Mouse (Mus musculus) limb, embryonic 12.5 days (tissue): Measurements from ENCODE around the gene Tmem150c. TPM values are rescaled to one million over a fixed set of nuclear protein-coding genes. Genes with fewer than 3 reads are reported as not detected.

Experiments
- ATAC-seq: fragments of 200-750 bp; cut with Nextera tagmentation; 2 replicates; pipeline ENCODE4 v1.8.0; 2017; ENCODE audit warnings: low read depth, moderate TSS enrichment; ENCODE audit not compliant: insufficient number of reproducible peaks, insufficient read depth, low FRiP score, low TSS enrichment
- H3K27ac ChIP-seq: fragments of 300-500 bp; sonication (generic); 2 replicates; pipeline ENCODE4 v1.5.1; 2016; ENCODE audit warnings: mild to moderate bottlenecking, moderate library complexity
- H3K27me3 ChIP-seq: fragments of 300-500 bp; sonication (generic); 2 replicates; pipeline ENCODE4 v1.6.1; 2016; ENCODE audit warnings: mild to moderate bottlenecking, moderate library complexity
- H3K36me3 ChIP-seq: fragments of 300-500 bp; sonication (generic); 2 replicates; pipeline ENCODE4 v1.6.1; 2016; ENCODE audit warnings: mild to moderate bottlenecking, moderate library complexity
- H3K4me1 ChIP-seq: fragments of 300-500 bp; sonication (generic); replicated peaks from 2 replicates; pipeline ENCODE4 v1.6.1; 2016
- H3K4me2 ChIP-seq: fragments of 300-500 bp; sonication (generic); 2 replicates; pipeline ENCODE4 v1.6.1; 2016; ENCODE audit warnings: mild to moderate bottlenecking, moderate library complexity
- H3K4me3 ChIP-seq: fragments of 300-500 bp; sonication (generic); replicated peaks from 2 replicates; pipeline ENCODE4 v1.5.1; 2016; ENCODE audit warnings: mild to moderate bottlenecking
- H3K9ac ChIP-seq: fragments of 300-500 bp; sonication (generic); replicated peaks from 2 replicates; pipeline ENCODE4 v1.6.1; 2016; ENCODE audit warnings: mild to moderate bottlenecking, moderate library complexity
- H3K9me3 ChIP-seq: fragments of 300-500 bp; sonication (generic); 2 replicates; pipeline ENCODE4 v1.6.1; 2016; ENCODE audit warnings: mild to moderate bottlenecking, moderate library complexity
- WGBS: fragments of 180-500 bp; shearing (Covaris S2); methylation state at CpG from one replicate; pipeline ENCODE4 v1.1.7; 2016; 5-methylcytosine and 5-hydroxymethylcytosine counted together
- polyA plus RNA-seq: library from polyadenylated mRNA; unstranded; fragments of >200 nt; fragmentation: Nextera tagmentation; extraction: Ambion mirVana; gene quantifications from 2 replicates; pipeline ENCODE4 v1.2.1, GENCODE M21; 2016

Tmem150c gene
- polyA plus RNA-seq, 1 experiment from 2014 or later, result 2.4 TPM

GRCm38 (mm10) chr5:100091602-100092001 is 68.0 kb downstream of the Tmem150c start:
- Histone ChIP-seq H3K36me3 (no peaks in the 10 kb centered on the region), H3K27me3 (no peaks in the 10 kb centered on the region), H3K4me2 (peak overlapping the region; percentile 57), H3K9ac (peak overlapping the region; percentile 44; the same call in 1 of the 2 replicates), H3K4me3 (peak overlapping the region; percentile 22), H3K27ac (peak overlapping the region; percentile 75), H3K9me3 (peaks cover 5% of the 10 kb centered on the region; the same call in 1 of the 2 replicates), H3K4me1 (peaks cover 15% of the 10 kb centered on the region)
- 5% methylated on average over 17 of the region's 17 CpGs for WGBS
- ATAC-seq, result peak; percentile 71; the same call in 1 of the 2 replicates

DNA sequence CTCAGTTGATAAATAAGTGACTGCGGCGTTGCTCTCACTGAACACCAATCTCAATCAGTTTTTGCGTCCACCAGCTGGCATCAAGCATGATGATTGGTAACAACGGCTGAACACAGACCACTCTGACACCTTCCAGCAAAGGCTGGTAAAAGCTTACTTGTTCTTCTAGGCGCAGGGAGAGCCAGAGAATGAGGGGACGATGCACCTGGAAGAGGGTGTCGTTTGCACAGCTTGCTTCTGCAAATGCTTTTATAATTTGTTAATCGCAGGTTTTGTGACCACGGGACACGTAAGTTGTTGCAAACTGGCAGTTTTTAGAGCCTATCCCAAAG is 68.4 kb downstream of the Tmem150c start:
- Histone ChIP-seq H3K9ac (peak overlapping the region; percentile 44; the same call in 1 of the 2 replicates), H3K4me3 (peak overlapping the region; percentile 22), H3K4me1 (peaks cover 15% of the 10 kb centered on the region), H3K4me2 (peak overlapping the region; percentile 57), H3K27me3 (no peaks in the 10 kb centered on the region), H3K27ac (peak overlapping the region; percentile 75), H3K9me3 (peaks cover 5% of the 10 kb centered on the region; the same call in 1 of the 2 replicates), H3K36me3 (no peaks in the 10 kb centered on the region)
- no peak for ATAC-seq
- 30% methylated on average over 10 of the region's 10 CpGs for WGBS

GRCm38 (mm10) chr5:100090515-100091262 is 68.9 kb downstream of the Tmem150c start:
- no peak for ATAC-seq
- Histone ChIP-seq H3K27ac (no peak overlapping the region), H3K9ac (no peak overlapping the region), H3K36me3 (no peaks in the 10 kb centered on the region), H3K4me3 (no peak overlapping the region), H3K4me1 (peaks cover 18% of the 10 kb centered on the region), H3K9me3 (peaks cover 5% of the 10 kb centered on the region; the same call in 1 of the 2 replicates), H3K27me3 (no peaks in the 10 kb centered on the region), H3K4me2 (peak overlapping the region; percentile 57)
- 21% methylated on average over 12 of the region's 12 CpGs for WGBS

DNA sequence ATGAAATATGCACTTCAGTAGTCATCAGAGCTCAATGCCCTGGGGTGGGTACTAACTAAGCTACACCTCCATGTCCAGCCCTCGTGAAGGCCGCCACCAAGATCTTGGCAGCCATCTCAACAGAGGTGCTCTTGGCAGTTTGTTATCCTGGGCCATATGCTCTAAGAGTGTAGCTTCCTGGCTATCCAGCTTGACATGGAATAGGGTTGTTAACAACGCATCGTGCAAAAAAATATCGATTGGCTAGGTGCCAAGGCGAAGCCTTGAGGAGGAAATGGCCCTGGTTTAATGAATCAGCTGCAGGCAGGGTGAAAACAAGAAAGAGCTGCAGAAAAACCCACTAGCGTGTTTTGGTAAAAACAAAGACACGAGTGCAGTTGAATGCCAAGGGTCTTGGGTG is 74.5 kb downstream of the Tmem150c start:
- Histone ChIP-seq H3K9ac (no peak overlapping the region), H3K4me2 (no peak overlapping the region)

GRCm38 (mm10) chr5:100083953-100084562 is 75.5 kb downstream of the Tmem150c start:
- no peaks in the 10 kb centered on the region for H3K36me3 ChIP-seq
- H3K9ac ChIP-seq, result no peak overlapping the region
- 55% methylated on average over 12 of the region's 12 CpGs for WGBS
- no peak overlapping the region for H3K4me2 ChIP-seq
- H3K27ac ChIP-seq, result peak overlapping the region; percentile 24
- no peak overlapping the region for H3K4me3 ChIP-seq
- H3K9me3 ChIP-seq, result no peaks in the 10 kb centered on the region
- ATAC-seq, result no peak
- no peaks in the 10 kb centered on the region for H3K27me3 ChIP-seq
- peaks cover 29% of the 10 kb centered on the region for H3K4me1 ChIP-seq

More for the DNA sequence above, 74.5 kb downstream of the Tmem150c start:
- peaks cover 21% of the 10 kb centered on the region for H3K4me1 ChIP-seq
- no peaks in the 10 kb centered on the region for H3K36me3 ChIP-seq
- H3K27me3 ChIP-seq, result no peaks in the 10 kb centered on the region
- ATAC-seq, result no peak
- H3K27ac ChIP-seq, result 0 out of 2 replicates have a peak overlapping the region, but pooled peaks have one; percentile 4
- no peak overlapping the region for H3K4me3 ChIP-seq
- WGBS, result 62% methylated on average over 8 of the region's 8 CpGs
- H3K9me3 ChIP-seq, result no peaks in the 10 kb centered on the region

DNA sequence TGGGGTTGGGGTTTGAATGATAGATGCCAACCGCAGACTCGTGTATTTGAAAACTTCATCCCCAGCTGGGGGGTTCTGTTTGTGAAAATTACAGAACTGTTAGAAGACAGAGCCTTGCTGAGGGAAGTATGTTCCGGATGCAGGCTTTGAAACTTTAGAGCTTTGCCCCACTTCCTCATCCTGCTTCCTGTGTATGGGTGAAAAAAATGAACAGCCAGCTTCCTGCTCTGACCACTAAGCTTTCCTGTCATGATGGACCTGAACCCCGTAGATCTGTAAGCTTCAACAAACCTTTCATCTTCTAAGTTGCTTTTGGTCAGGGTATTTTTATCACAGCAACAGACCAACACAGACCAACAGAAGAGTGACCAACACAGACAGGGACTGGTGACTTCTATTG is 77.6 kb downstream of the Tmem150c start:
- 79% methylated on average over 4 of the region's 4 CpGs for WGBS

GRCm38 (mm10) chr5:100079931-100080275 is 79.7 kb downstream of the Tmem150c start:
- peak overlapping the region; percentile 60 for H3K4me2 ChIP-seq
- H3K36me3 ChIP-seq, result no peaks in the 10 kb centered on the region
- H3K4me3 ChIP-seq, result no peak overlapping the region
- ATAC-seq, result no peak
- H3K4me1 ChIP-seq, result peaks cover 28% of the 10 kb centered on the region
- no peak overlapping the region for H3K27ac ChIP-seq
- H3K9ac ChIP-seq, result no peak overlapping the region
- no peaks in the 10 kb centered on the region for H3K27me3 ChIP-seq
- WGBS, result 89% methylated on average over 8 of the region's 8 CpGs
- H3K9me3 ChIP-seq, result no peaks in the 10 kb centered on the region

More for the DNA sequence above, 77.6 kb downstream of the Tmem150c start:
- Histone ChIP-seq H3K4me3 (no peak overlapping the region), H3K9me3 (no peaks in the 10 kb centered on the region), H3K4me1 (peaks cover 39% of the 10 kb centered on the region), H3K4me2 (no peak overlapping the region), H3K27ac (no peak overlapping the region), H3K36me3 (no peaks in the 10 kb centered on the region), H3K27me3 (no peaks in the 10 kb centered on the region), H3K9ac (no peak overlapping the region)
- ATAC-seq, result no peak

DNA sequence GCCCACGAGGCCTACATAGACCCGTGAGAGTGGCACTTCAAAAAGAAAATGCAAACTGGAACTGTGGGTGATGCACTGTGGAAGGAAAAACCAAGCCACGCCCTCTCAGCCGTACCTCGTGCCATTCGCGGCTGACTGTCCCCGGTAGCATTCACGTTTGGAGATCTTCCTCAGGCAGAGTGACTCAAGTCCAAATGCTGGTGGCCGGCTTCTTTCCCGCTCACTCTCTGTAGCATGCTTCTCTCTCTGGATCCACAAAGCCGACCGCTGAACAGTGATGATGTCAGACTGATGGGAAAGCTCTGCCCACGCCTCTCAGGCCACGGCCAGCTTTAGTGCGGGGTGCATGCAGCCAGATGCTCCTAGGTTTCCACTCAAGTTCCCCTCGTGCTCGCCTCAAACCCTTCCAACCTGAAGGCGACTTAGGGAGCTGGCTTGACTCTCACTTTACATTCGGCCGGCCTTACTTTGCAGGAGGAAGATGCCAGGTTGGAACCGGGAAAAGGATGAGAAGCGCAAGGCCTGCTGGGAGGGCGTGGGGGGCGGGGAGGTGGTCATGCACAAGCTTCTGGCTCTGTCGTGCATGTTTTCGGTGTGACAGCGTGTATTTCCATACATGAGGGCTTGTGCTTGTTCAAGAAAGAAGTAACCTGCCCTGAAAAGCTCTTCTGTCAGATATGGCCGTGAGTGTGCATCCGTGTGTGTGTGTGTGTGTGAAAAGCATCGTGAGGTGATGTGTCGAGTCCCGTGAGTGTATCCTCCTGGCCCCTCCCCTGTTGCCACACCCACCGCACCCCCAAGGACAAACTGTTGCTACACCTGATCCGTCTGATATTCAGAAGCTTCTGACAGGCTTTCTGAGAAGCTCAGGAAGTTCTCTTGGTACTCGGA is 80.3 kb downstream of the Tmem150c start:
- peak; percentile 38; the same call in 1 of the 2 replicates for ATAC-seq
- 30% methylated on average over 36 of the region's 36 CpGs for WGBS
- no peaks in the 10 kb centered on the region for H3K27me3 ChIP-seq
- peak overlapping the region; percentile 53 for H3K9ac ChIP-seq
- H3K4me3 ChIP-seq, result peak overlapping the region; percentile 40
- no peaks in the 10 kb centered on the region for H3K36me3 ChIP-seq
- H3K9me3 ChIP-seq, result no peaks in the 10 kb centered on the region
- peaks cover 26% of the 10 kb centered on the region for H3K4me1 ChIP-seq
- 0 out of 2 replicates have a peak overlapping the region, but pooled peaks have one; percentile 29 for H3K27ac ChIP-seq
- H3K4me2 ChIP-seq, result peak overlapping the region; percentile 60

DNA sequence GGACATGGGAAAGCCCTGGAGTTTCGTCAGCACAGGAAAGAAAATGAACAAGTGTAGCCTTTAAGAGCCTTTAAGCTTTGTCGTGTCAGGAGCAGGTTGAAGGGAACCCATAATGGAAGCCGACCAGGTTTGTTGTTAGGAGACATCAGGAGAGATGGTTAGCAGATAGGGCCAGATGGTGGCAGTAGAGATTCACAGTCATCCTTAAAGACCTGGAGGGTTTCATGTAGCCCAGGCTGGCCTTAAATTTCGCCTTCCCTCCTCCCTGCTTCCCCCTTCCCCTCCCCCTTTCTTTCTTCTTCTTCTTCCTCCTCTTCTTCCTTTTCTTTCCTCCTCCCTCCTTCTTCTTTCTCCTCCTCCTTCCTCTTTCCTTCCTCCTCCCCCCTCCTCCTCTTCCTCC is 85.0 kb downstream of the Tmem150c start:
- no peak overlapping the region for H3K27ac ChIP-seq
- peaks cover 15% of the 10 kb centered on the region for H3K4me1 ChIP-seq
- H3K4me2 ChIP-seq, result no peak overlapping the region
- H3K4me3 ChIP-seq, result no peak overlapping the region
- H3K36me3 ChIP-seq, result peaks cover 30% of the 10 kb centered on the region
- ATAC-seq, result no peak
- no peaks in the 10 kb centered on the region for H3K9me3 ChIP-seq
- 51% methylated on average over 4 of the region's 4 CpGs for WGBS
- H3K27me3 ChIP-seq, result no peaks in the 10 kb centered on the region
- no peak overlapping the region for H3K9ac ChIP-seq

DNA sequence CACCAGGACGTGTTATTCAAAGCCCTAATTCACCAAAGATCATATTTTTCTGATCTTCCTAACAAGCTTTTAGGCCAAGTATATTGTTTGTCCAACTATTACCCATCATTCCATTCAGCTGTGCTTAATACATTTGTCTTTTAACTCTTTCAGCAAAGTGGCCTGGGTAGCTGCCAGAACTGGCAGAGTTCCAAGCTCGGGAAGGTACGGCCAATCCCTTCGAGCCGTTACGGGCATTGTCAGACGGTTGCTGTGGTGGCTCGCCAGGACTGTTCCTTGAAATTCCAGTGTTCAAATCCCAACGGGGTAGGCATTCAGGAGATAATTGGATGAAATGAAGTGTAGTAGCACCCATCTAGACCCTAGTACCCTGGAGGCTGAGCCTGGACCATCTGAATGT is 87.1 kb downstream of the Tmem150c start:
- H3K27me3 ChIP-seq, result no peaks in the 10 kb centered on the region
- ATAC-seq, result no peak
- WGBS, result 86% methylated on average over 9 of the region's 9 CpGs
- no peak overlapping the region for H3K4me3 ChIP-seq
- no peaks in the 10 kb centered on the region for H3K4me1 ChIP-seq
- H3K27ac ChIP-seq, result no peak overlapping the region
- peaks cover 44% of the 10 kb centered on the region for H3K36me3 ChIP-seq
- no peaks in the 10 kb centered on the region for H3K9me3 ChIP-seq
- H3K4me2 ChIP-seq, result no peak overlapping the region
- H3K9ac ChIP-seq, result no peak overlapping the region

DNA sequence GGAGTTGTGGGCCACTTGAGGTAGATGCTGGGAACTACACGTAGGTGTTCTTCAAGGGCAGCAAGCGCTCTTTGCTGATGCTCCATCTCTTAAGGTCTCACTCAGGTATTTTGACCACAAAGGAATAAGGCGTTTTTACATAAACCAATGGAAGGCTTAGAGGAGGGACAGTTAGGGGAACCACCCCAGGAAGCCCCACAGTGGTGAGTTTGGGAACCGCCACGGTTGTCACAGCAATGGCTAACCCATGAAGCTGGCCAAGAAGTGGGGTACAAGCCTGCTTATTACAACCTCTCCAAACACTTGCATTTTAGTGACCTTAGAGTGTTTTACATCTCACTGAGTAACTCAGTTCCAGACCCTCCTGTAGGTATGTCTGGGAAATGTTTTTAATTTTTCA is 88.1 kb downstream of the Tmem150c start:
- Histone ChIP-seq H3K4me3 (no peak overlapping the region), H3K4me2 (no peak overlapping the region), H3K27me3 (no peaks in the 10 kb centered on the region), H3K4me1 (no peaks in the 10 kb centered on the region), H3K27ac (no peak overlapping the region), H3K9ac (no peak overlapping the region), H3K9me3 (no peaks in the 10 kb centered on the region), H3K36me3 (peaks cover 51% of the 10 kb centered on the region)
- 89% methylated on average over 5 of the region's 5 CpGs for WGBS
- no peak for ATAC-seq
